Mouse (Mus musculus) olfactory bulb, adult 2 months (tissue): ENCODE data around the gene Ntrk3.

Experiments used
- CTCF ChIP-seq: fragments of 200-500 bp; IDR thresholded peaks from 2 replicates; pipeline ENCODE4 v1.5.1; 2012; ENCODE audit warnings: low read depth, mild to moderate bottlenecking, low read length, moderate library complexity; ENCODE audit not compliant: insufficient read depth
- POLR2A ChIP-seq: fragments of 200-500 bp; IDR thresholded peaks from 2 replicates; pipeline ENCODE4 v1.6.1; 2012; ENCODE audit warnings: mild to moderate bottlenecking, low read depth, low read length, moderate library complexity; ENCODE audit not compliant: insufficient read depth

DNA sequence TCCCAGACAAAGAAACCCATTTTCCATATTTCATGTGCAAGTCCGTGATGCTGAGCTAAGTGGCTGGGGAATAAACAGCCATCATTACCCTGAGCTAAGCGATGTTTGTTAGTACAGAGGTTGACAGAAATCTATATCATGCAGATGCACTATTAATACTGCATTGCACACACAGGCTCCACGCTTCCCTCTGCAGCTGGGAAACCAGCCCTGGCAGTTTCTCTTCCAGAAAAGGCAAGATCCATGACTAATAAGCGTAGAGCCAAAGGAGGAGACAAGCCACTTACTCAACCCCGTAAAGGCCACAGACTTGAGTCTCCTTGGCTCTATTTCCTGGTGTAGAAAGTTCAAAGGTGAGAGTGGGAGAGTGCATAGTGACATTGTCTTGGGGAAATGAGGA, 390.3 kb downstream of the Ntrk3 start:
- no peak for TF ChIP-seq POLR2A
- TF ChIP-seq CTCF: no peak
